Mouse (Mus musculus) cerebellum, adult 2 months (tissue): ENCODE measurements around the gene Timmdc1. TPM values are rescaled to one million over a fixed set of nuclear protein-coding genes. Genes with fewer than 3 reads are reported as not detected.
"Not testable (repeated sequence)": the region's sequence is repeated elsewhere in the genome, so short reads cannot be mapped to it uniquely, and the experiment has no call there.

Source experiments
- DNase-seq, 2 experiments: peaks; one replicate each; pipeline ENCODE4 v3.0.0; 2021
- H3K27ac ChIP-seq: fragments of 200-500 bp; 2 replicates; pipeline ENCODE4 v1.5.1; 2012; ENCODE audit warnings: low read length, control low read depth, inconsistent platforms; ENCODE audit not compliant: insufficient read depth
- H3K27me3 ChIP-seq: fragments of 200-500 bp; 2 replicates; pipeline ENCODE4 v1.6.1; 2012; ENCODE audit warnings: inconsistent platforms, mild to moderate bottlenecking, low read length, moderate library complexity; ENCODE audit not compliant: control insufficient read depth, insufficient read depth
- H3K4me1 ChIP-seq: fragments of 200-500 bp; 2 replicates; pipeline ENCODE4 v1.6.1; 2011; ENCODE audit warnings: low read length; ENCODE audit not compliant: control insufficient read depth, insufficient read depth
- H3K4me3 ChIP-seq: fragments of 200-500 bp; replicated peaks from 2 replicates; pipeline ENCODE3; 2011; ENCODE audit warnings: mild to moderate bottlenecking, low read depth, low read length, control low read depth; ENCODE audit not compliant: insufficient read depth
- CTCF ChIP-seq: fragments of 200-500 bp; IDR thresholded peaks from 2 replicates; pipeline ENCODE4 v1.5.1; 2011; ENCODE audit warnings: low read depth, mild to moderate bottlenecking, control low read depth, low read length, moderate library complexity, borderline replicate concordance; ENCODE audit not compliant: insufficient read depth
- POLR2A ChIP-seq: fragments of 200-500 bp; IDR thresholded peaks from 2 replicates; pipeline ENCODE4 v1.6.1; 2011; ENCODE audit warnings: low read length, control low read depth, borderline replicate concordance; ENCODE audit not compliant: insufficient read depth
- WGBS: fragments of 180-500 bp; shearing (Covaris S2); methylation state at CpG from one replicate; pipeline ENCODE4 v1.1.7; 2018; 5-methylcytosine and 5-hydroxymethylcytosine counted together
- polyA plus RNA-seq: library from polyadenylated mRNA; depleted of rRNA; stranded (reverse); fragments of >200 nt; gene quantifications from 2 replicates; pipeline ENCODE4 v1.2.3, GENCODE M21; 2012

Gene Timmdc1
- polyA plus RNA-seq, 1 experiment: 19.9 TPM

DNA sequence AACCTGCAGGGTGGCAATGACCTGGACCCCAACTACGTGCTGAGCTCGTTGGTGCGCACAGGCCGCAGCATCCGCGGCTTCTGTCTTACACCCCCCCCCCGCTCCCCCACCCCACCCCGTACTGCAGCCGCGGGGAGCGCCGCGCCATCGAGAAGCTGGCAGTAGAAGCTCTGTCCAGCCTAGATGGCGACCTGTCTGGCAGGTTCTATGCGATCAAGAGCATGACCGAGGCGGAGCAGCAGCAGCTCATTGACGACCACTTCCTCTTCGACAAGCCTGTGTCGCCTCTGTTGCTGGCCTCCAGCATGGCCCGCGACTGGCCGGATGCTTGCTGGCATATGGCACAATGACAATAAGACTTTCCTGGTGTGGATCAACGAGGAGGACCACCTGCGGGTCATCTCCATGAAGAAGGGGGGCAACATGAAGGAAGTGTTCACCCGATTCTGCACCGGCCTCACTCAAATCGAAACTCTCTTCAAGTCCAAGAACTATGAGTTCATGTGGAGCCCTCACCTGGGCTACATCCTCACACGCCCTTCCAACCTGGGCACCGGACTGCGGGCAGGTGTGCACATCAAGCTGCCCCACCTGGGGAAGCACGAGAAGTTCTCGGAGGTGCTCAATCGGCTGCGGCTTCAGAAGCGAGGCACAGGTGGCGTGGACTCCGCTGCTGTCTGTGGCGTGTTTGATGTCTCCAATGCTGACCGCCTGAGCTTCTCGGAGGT is 38.7 kb downstream of the Timmdc1 start:
- no peaks in the 10 kb centered on the region for H3K4me1 ChIP-seq
- H3K27ac ChIP-seq: no peak overlapping the region
- H3K4me3 ChIP-seq: no peak overlapping the region
- 28% methylated on average over 42 of the region's 42 CpGs for WGBS
- H3K27me3 ChIP-seq: no peaks in the 10 kb centered on the region; the same call in 1 of the 2 replicates
- no peak for TF ChIP-seq POLR2A
- TF ChIP-seq CTCF: no peak
- no peak for DNase-seq

DNA sequence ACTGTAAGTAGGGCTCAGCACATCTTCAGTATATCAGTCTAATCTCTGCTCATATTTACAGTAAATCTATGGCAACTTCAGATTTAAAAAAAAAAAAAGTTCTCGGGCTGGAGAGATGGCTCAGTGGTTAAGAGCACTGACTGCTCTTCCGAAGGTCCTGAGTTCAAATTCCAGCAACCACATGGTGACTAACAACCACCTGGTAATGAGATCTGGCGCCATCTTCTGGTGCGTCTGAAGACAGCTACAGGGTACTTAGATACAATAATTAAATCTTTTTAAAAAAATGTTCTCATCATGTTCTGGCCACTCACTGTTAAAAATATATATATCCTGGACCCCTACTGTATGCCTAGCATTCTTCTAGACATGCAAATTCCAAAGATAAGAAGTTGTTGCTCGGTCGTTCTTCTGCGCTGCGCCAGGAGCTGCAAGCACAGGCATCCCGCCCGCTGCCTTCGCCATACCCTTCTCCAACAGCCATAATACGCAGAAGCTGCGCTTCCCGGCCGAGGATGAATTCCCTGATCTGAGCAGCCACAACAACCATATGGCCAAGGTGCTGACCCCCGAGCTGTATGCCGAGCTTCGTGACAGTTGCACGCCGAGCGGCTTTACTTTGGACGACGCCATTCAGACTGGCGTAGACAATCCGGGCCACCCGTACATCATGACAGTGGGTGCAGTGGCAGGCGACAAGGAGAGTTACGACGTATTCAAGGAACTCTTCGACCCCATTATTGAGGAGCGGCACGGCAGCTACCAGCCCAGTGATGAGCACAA is 39.5 kb downstream of the Timmdc1 start:
- peak in 1 of 2 experiments; percentile 11 for DNase-seq
- peak overlapping the region; percentile 29 for H3K4me3 ChIP-seq
- H3K27ac ChIP-seq: no peak overlapping the region
- no peaks in the 10 kb centered on the region for H3K4me1 ChIP-seq
- WGBS: 17% methylated on average over 32 of the region's 32 CpGs
- TF ChIP-seq CTCF: peak; percentile 20; the same call in 1 of the 2 replicates
- TF ChIP-seq POLR2A: no peak
- H3K27me3 ChIP-seq: no peaks in the 10 kb centered on the region; the same call in 1 of the 2 replicates

DNA sequence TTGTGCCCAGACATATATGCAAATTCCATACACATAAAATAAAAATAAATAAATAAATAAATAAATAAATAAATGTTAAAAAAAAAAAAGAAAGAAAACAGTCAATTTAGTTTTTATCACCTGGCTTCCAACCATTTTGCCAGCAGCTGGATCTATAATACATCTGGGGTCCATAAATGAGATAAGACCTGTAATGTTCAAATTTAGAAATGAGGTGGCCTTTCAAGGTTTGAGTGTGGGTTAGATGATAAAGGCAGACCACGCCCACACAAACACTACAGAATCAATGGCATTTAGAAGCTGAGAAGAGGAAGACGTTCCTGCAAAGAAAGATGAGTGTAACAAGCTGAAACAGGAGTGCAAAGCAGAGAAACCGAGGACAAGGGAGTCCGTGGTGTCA is 41.1 kb downstream of the Timmdc1 start:
- 90% methylated on average over 4 of the region's 4 CpGs for WGBS
- TF ChIP-seq POLR2A (no peak), CTCF (no peak)
- no peak for DNase-seq
- Histone ChIP-seq H3K4me1 (0 out of 2 replicates have a peak, but pooled peaks cover 5% of the 10 kb centered on the region), H3K27me3 (no peaks in the 10 kb centered on the region; the same call in 1 of the 2 replicates), H3K27ac (no peak overlapping the region), H3K4me3 (no peak overlapping the region)

GRCm38 (mm10) chr16:38478296-38478695 is 44.2 kb downstream of the Timmdc1 start:
- WGBS: 95% methylated on average over 3 of the region's 3 CpGs
- no peak for DNase-seq
- Histone ChIP-seq H3K27me3 (no peaks in the 10 kb centered on the region), H3K4me3 (no peak overlapping the region), H3K27ac (no peak overlapping the region), H3K4me1 (0 out of 2 replicates have a peak, but pooled peaks cover 5% of the 10 kb centered on the region)
- TF ChIP-seq CTCF (no peak), POLR2A (no peak)

DNA sequence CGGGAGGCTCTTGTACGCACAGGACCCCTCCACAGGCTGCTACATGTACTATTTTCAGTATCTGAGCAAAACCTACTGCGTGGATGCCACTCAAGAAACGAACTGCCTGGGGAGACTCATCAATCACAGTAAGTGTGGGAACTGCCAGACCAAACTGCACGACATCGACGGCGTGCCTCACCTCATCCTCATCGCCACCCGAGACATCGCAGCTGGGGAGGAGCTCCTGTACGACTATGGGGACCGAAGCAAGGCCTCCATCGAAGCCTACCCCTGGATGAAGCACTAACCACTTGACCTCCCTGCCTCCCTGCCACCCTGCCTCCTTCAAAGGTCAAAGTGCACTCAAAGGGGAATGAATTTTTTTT is 45.2 kb downstream of the Timmdc1 start:
- not testable (repeated sequence) for H3K27me3 ChIP-seq, H3K27ac ChIP-seq, H3K4me1 ChIP-seq, DNase-seq
- H3K4me3 ChIP-seq: peak overlapping the region; percentile 49
- 36% methylated on average over 14 of the region's 14 CpGs for WGBS

DNA sequence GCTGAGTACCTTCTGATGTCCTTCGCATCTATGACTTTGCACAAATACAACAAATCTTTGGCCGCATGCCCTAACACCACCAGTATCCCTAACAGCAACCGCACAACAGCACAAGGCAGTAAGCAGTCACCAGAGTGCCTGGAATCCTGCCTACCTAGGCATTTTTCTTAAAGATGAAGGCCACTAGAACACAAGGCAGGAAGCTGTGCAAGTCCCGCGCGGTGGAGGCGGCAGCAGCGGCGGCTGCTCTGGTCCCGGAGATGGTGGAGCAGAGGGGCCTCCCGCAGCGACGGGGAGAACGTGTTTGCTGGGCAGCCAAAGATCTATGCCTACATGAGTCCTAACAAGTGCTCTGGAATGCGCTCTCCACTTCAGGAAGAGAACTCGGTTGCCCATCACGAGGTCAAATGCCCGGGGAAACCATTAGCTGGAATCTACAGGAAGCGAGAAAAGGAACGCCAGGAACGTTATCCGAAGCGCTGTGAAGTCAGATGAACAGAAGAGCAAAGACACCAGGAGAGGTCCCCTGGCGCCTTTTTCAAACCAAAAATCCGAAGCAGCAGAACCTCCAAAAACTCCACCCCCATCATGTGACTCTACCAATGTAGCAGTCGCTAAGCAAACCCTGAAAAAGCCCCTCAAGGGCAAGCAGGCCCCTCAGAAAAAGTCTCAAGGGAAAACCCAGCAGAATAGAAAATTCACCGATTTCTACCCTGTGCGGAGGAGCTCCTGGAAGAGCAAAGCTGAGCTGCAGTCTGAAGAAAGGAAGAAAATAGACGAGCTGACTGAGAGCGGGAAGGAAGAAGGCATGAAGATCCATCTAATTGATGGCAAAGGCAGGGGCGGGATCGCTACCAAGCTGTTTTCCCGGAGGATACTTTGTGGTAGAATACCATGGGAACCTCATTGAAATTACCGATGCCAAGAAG is 45.9 kb downstream of the Timmdc1 start:
- DNase-seq: peak; percentile 49 to 50
- Histone ChIP-seq H3K27me3 (no peaks in the 10 kb centered on the region), H3K27ac (no peak overlapping the region), H3K4me3 (peak overlapping the region; percentile 49), H3K4me1 (0 out of 2 replicates have a peak, but pooled peaks cover 5% of the 10 kb centered on the region)
- TF ChIP-seq POLR2A: no peak
- TF ChIP-seq CTCF: no peak
- 5% methylated on average over 34 of the region's 34 CpGs for WGBS

DNA sequence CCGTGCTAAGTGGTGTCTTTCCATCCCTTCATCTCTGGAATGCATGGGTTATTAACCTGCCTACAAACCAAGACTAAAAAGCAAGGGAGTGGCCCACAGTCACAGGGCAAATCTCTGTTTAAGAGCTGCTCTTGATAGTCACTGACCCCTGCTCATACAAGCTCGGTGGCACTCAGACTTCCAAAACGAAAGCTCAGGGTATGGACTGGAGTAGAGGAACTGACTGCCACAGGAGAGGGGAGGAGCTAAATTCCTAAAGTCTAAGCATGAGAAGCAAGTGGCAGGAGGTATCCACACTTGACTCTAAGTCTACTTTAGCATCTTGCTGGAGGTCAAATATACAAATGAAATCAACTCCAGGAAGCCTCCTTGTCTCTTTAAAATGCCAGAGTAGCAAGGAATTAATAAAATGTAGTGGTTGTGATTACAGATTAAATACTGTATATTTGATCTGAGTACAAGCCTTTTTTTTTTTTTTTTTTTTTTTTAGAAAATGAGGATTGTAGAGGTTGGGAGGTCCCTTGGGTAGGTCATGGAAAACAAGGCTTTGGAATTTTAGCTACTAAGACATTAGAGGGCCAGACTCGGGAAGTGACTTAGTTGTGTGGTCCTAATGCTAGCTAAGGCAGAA is 46.7 kb downstream of the Timmdc1 start:
- Histone ChIP-seq H3K27me3 (no peaks in the 10 kb centered on the region), H3K4me1 (0 out of 2 replicates have a peak, but pooled peaks cover 5% of the 10 kb centered on the region), H3K27ac (no peak overlapping the region), H3K4me3 (no peak overlapping the region)
- 66% methylated on average over 4 of the region's 4 CpGs for WGBS
- DNase-seq: no peak
- TF ChIP-seq CTCF: no peak
- TF ChIP-seq POLR2A: no peak
